Mouse (Mus musculus): Measurements from ENCODE around the gene Rab6b.

GRCm38 (mm10) chr9:103225464-103225863 lies 113.9 kb downstream of the Rab6b start:
- no peak for TF ChIP-seq POLR2A (IDR thresholded peaks at IDR 0.05; ENCODE audit: borderline replicate concordance, extremely low read depth, insufficient read depth, insufficient read length, poor library complexity, severe bottlenecking)
- peak; percentile 54; the same call in 1 of the 2 replicates for TF ChIP-seq CTCF (IDR thresholded peaks at IDR 0.05; ENCODE audit: borderline replicate concordance, extremely low read depth, insufficient read depth, insufficient read length)

Measured in brain, embryonic 14.5 days (tissue).